Mouse (Mus musculus) neural tube, postnatal 0 days (tissue): Measurements from ENCODE around the gene Psme4. TPM values are rescaled to one million over a fixed set of nuclear protein-coding genes. Genes with fewer than 3 reads are reported as not detected.

Source experiments
- polyA plus RNA-seq: library from polyadenylated mRNA; unstranded; fragments of >200 nt; fragmentation: Nextera tagmentation; extraction: Ambion mirVana; gene quantifications from 2 replicates; pipeline ENCODE4 v1.2.1, GENCODE M21; 2015

The Psme4 gene
- 11.5 and 11.6 TPM in 2 replicates for polyA plus RNA-seq

GRCm38 (mm10) chr11:30771267-30771903 is at the start of gene Psme4:
Gene Psme4 (plus strand): TSS chr11:30771726.

GRCm38 (mm10) chr11:30885171-30885871 is 113.8 kb downstream of the Psme4 start, which contains the start of the genes Gpr75 and Asb3:
Gene Gpr75 (plus strand): TSS chr11:30885358.
Gene Asb3 (plus strand): TSS chr11:30885416.

Other genes with a start within 250 kb of the Psme4 start
- gene Acyp2, start 122.1 kb upstream of the Psme4 start, polyA plus RNA-seq = 87.6 and 105 TPM in 2 replicates
- 6.6 and 7.1 TPM in 2 replicates for gene Gpr75, start 113.6 kb downstream of the Psme4 start, polyA plus RNA-seq
- 20.1 and 21.9 TPM in 2 replicates for gene Asb3, start 113.7 kb downstream of the Psme4 start, polyA plus RNA-seq
- 13.4 and 14.5 TPM in 2 replicates for gene Erlec1, start 182.6 kb downstream of the Psme4 start, polyA plus RNA-seq
- gene Chac2, start 214.6 kb downstream of the Psme4 start, polyA plus RNA-seq = 28.3 and 35.4 TPM in 2 replicates